Mouse (Mus musculus): ENCODE results near the gene Lyst.
"Not testable (repeated sequence)": the region's sequence is repeated elsewhere in the genome, so short reads cannot be mapped to it uniquely, and the experiment has no call there.

GRCm38 (mm10) chr13:13797816-13798215 is 207.6 kb downstream of the Lyst start:
- TF ChIP-seq CTCF, EP300 (IDR thresholded peaks at IDR 0.05; ENCODE audit: low read depth): not testable (repeated sequence)

Data from heart, postnatal 0 days (tissue).